Mouse (Mus musculus) hindbrain, postnatal 0 days (tissue): ENCODE measurements at regions not wholly inside any gene's neighbourhood (a gene's known extent, or its start where the extent isn't known, plus 50 kb on each side); places are given as distances from the start of the nearest gene placed in this dataset.
"Not testable (repeated sequence)": the region's sequence is repeated elsewhere in the genome, so short reads cannot be mapped to it uniquely, and the experiment has no call there.

Experiments
- ATAC-seq: fragments of 200-750 bp; cut with Nextera tagmentation; 2 replicates; pipeline ENCODE4 v1.8.0; 2017; ENCODE audit warnings: mild to moderate bottlenecking, moderate TSS enrichment, moderate library complexity
- DNase-seq: peaks from one replicate; pipeline ENCODE4 v3.0.0-alpha.2; 2015; ENCODE audit warnings: low spot score
- H3K27ac ChIP-seq: fragments of 300-500 bp; sonication (generic); 2 replicates; pipeline ENCODE4 v1.5.1; 2014; ENCODE audit warnings: mild to moderate bottlenecking
- H3K27me3 ChIP-seq: fragments of 300-500 bp; sonication (generic); 2 replicates; pipeline ENCODE4 v1.6.1; 2014; ENCODE audit warnings: low read length, mixed read lengths; ENCODE audit not compliant: insufficient read depth
- H3K36me3 ChIP-seq: fragments of 300-500 bp; sonication (generic); 2 replicates; pipeline ENCODE4 v1.6.1; 2014; ENCODE audit warnings: low read length, mixed read lengths; ENCODE audit not compliant: insufficient read depth
- H3K4me1 ChIP-seq: fragments of 300-500 bp; sonication (generic); 2 replicates; pipeline ENCODE4 v1.6.1; 2014; ENCODE audit warnings: antibody characterized with exemption, low read length, mixed read lengths; ENCODE audit not compliant: insufficient read depth
- H3K4me2 ChIP-seq: fragments of 300-500 bp; sonication (generic); 2 replicates; pipeline ENCODE4 v1.6.1; 2014; ENCODE audit warnings: low read depth, mild to moderate bottlenecking, low read length, moderate library complexity, mixed read lengths
- H3K4me3 ChIP-seq: fragments of 300-500 bp; sonication (generic); 2 replicates; pipeline ENCODE4 v1.5.1; 2014; ENCODE audit warnings: low read length
- H3K9ac ChIP-seq: fragments of 300-500 bp; sonication (generic); replicated peaks from 2 replicates; pipeline ENCODE4 v1.6.1; 2014; ENCODE audit warnings: mild to moderate bottlenecking, low read length, moderate library complexity, mixed read lengths
- H3K9me3 ChIP-seq: fragments of 300-500 bp; sonication (generic); 2 replicates; pipeline ENCODE4 v1.6.1; 2016; ENCODE audit warnings: low read length, mixed read lengths
- CTCF ChIP-seq: IDR thresholded peaks from 2 replicates; pipeline ENCODE4 v1.5.1; 2016; ENCODE audit warnings: antibody characterized with exemption, control low read depth, low read depth
- WGBS: fragments of 180-500 bp; shearing (Covaris S2); extraction: QIAGEN DNeasy Blood & Tissue Kit; methylation state at CpG from one replicate; pipeline ENCODE4 v1.1.7; 2014; 5-methylcytosine and 5-hydroxymethylcytosine counted together

- Histone ChIP-seq H3K9me3 (no peaks in the 10 kb centered on the region), H3K4me1 (peaks cover 11% of the 10 kb centered on the region), H3K27me3 (no peaks in the 10 kb centered on the region; the same call in 1 of the 2 replicates), H3K27ac (no peak overlapping the region), H3K4me3 (no peak overlapping the region), H3K4me2 (no peak overlapping the region), H3K36me3 (no peaks in the 10 kb centered on the region), H3K9ac (no peak overlapping the region)
- no peak for ATAC-seq
- no peak for DNase-seq
- 76% methylated on average over 7 of the region's 7 CpGs for WGBS
- no peak for TF ChIP-seq CTCF
These were observed 72.5 kb downstream of the Cpn2 start for GRCm38 (mm10) chr16:30194836-30195235.

- 96% methylated on average over 2 of the region's 2 CpGs for WGBS
- H3K4me2 ChIP-seq, ATAC-seq: not testable (repeated sequence)
These were observed 71.4 kb downstream of the Cpn2 start for GRCm38 (mm10) chr16:30195859-30196258.

GRCm38 (mm10) chr16:30197351-30197750 lies 69.9 kb downstream of the Cpn2 start:
- H3K27me3 ChIP-seq, result no peaks in the 10 kb centered on the region
- H3K4me1 ChIP-seq, result peaks cover 11% of the 10 kb centered on the region
- H3K27ac ChIP-seq, result no peak overlapping the region
- H3K4me3 ChIP-seq, result no peak overlapping the region
- 79% methylated on average over 3 of the region's 3 CpGs for WGBS
- TF ChIP-seq CTCF, result no peak
- ATAC-seq (no peak), DNase-seq (no peak)
- no peak overlapping the region for H3K9ac ChIP-seq
- no peaks in the 10 kb centered on the region for H3K9me3 ChIP-seq
- H3K36me3 ChIP-seq, result no peaks in the 10 kb centered on the region
- no peak overlapping the region for H3K4me2 ChIP-seq

More at GRCm38 (mm10) chr16:30195859-30196258, 71.4 kb downstream of the Cpn2 start:
- H3K4me3 ChIP-seq, H3K36me3 ChIP-seq, H3K9ac ChIP-seq, H3K27me3 ChIP-seq, DNase-seq, H3K9me3 ChIP-seq, H3K27ac ChIP-seq: not testable (repeated sequence)
- peaks cover 11% of the 10 kb centered on the region for H3K4me1 ChIP-seq

GRCm38 (mm10) chr16:30199836-30200235 lies 67.5 kb downstream of the Cpn2 start:
- Histone ChIP-seq H3K4me1 (no peaks in the 10 kb centered on the region), H3K9me3 (no peaks in the 10 kb centered on the region), H3K27me3 (no peaks in the 10 kb centered on the region), H3K36me3 (no peaks in the 10 kb centered on the region), H3K27ac (no peak overlapping the region), H3K4me3 (no peak overlapping the region), H3K9ac (no peak overlapping the region), H3K4me2 (no peak overlapping the region)
- TF ChIP-seq CTCF, result no peak
- no peak for ATAC-seq
- DNase-seq, result no peak
- WGBS, result 49% methylated on average over 4 of the region's 4 CpGs

- no peaks in the 10 kb centered on the region for H3K9me3 ChIP-seq
- no peak for TF ChIP-seq CTCF
- ATAC-seq (no peak), DNase-seq (no peak)
- no peak overlapping the region for H3K9ac ChIP-seq
- H3K4me1 ChIP-seq, result no peaks in the 10 kb centered on the region
- H3K27ac ChIP-seq, result no peak overlapping the region
- H3K36me3 ChIP-seq, result no peaks in the 10 kb centered on the region
- peaks cover 3% of the 10 kb centered on the region; the same call in 1 of the 2 replicates for H3K27me3 ChIP-seq
- WGBS, result 52% methylated on average over 4 of the region's 4 CpGs
- H3K4me3 ChIP-seq, result no peak overlapping the region
- H3K4me2 ChIP-seq, result no peak overlapping the region
These were observed 63.2 kb downstream of the Cpn2 start for GRCm38 (mm10) chr16:30204144-30204543.

GRCm38 (mm10) chr16:30205314-30205815 lies 61.9 kb downstream of the Cpn2 start:
- Histone ChIP-seq H3K4me2 (no peak overlapping the region), H3K27ac (no peak overlapping the region), H3K4me3 (no peak overlapping the region), H3K9me3 (no peaks in the 10 kb centered on the region), H3K4me1 (no peaks in the 10 kb centered on the region), H3K9ac (no peak overlapping the region), H3K27me3 (peaks cover 3% of the 10 kb centered on the region; the same call in 1 of the 2 replicates), H3K36me3 (no peaks in the 10 kb centered on the region)
- no peak for ATAC-seq
- WGBS, result 10% methylated on average over 8 of the region's 8 CpGs
- no peak for TF ChIP-seq CTCF
- DNase-seq, result no peak

- Histone ChIP-seq H3K9me3 (no peaks in the 10 kb centered on the region), H3K4me1 (no peaks in the 10 kb centered on the region), H3K4me3 (no peak overlapping the region), H3K36me3 (no peaks in the 10 kb centered on the region), H3K27me3 (peaks cover 3% of the 10 kb centered on the region; the same call in 1 of the 2 replicates), H3K27ac (no peak overlapping the region), H3K9ac (no peak overlapping the region), H3K4me2 (no peak overlapping the region)
- DNase-seq (no peak), ATAC-seq (no peak)
- WGBS, result 14% methylated on average over 15 of the region's 15 CpGs
- no peak for TF ChIP-seq CTCF
These were observed 61.4 kb downstream of the Cpn2 start for GRCm38 (mm10) chr16:30205816-30206356.
